Mouse (Mus musculus) intestine, embryonic 16.5 days (tissue): Measurements from ENCODE around the gene Sbpl. TPM values are rescaled to one million over a fixed set of nuclear protein-coding genes. Genes with fewer than 3 reads are reported as not detected.
"Not testable (repeated sequence)": the region's sequence is repeated elsewhere in the genome, so short reads cannot be mapped to it uniquely, and the experiment has no call there.

ENCODE experiments used
- ATAC-seq: fragments of 200-750 bp; cut with Nextera tagmentation; 2 replicates; pipeline ENCODE4 v1.8.0; 2017; ENCODE audit warnings: moderate TSS enrichment, moderate library complexity
- H3K27ac ChIP-seq: fragments of 300-500 bp; sonication (generic); 2 replicates; pipeline ENCODE4 v1.5.1; 2014; ENCODE audit warnings: mild to moderate bottlenecking, low read length
- H3K27me3 ChIP-seq: fragments of 300-500 bp; sonication (generic); replicated peaks from 2 replicates; pipeline ENCODE4 v1.6.1; 2014; ENCODE audit warnings: low read length, control low read depth, mixed read lengths; ENCODE audit not compliant: control insufficient read depth, insufficient read depth
- H3K36me3 ChIP-seq: fragments of 300-500 bp; sonication (generic); 2 replicates; pipeline ENCODE4 v1.6.1; 2014; ENCODE audit warnings: low read length, control low read depth; ENCODE audit not compliant: control insufficient read depth, insufficient read depth
- H3K4me1 ChIP-seq: fragments of 300-500 bp; sonication (generic); 2 replicates; pipeline ENCODE4 v1.6.1; 2014; ENCODE audit warnings: low read length, control low read depth, mixed read lengths; ENCODE audit not compliant: control insufficient read depth, insufficient read depth
- H3K4me2 ChIP-seq: fragments of 300-500 bp; sonication (generic); 2 replicates; pipeline ENCODE4 v1.6.1; 2014; ENCODE audit warnings: low read depth, low read length, control low read depth
- H3K4me3 ChIP-seq: fragments of 300-500 bp; sonication (generic); 2 replicates; pipeline ENCODE4 v1.5.1; 2014; ENCODE audit warnings: mild to moderate bottlenecking, low read length
- H3K9ac ChIP-seq: fragments of 300-500 bp; sonication (generic); 2 replicates; pipeline ENCODE4 v1.6.1; 2014; ENCODE audit warnings: low read depth, low read length
- H3K9me3 ChIP-seq: fragments of 300-500 bp; sonication (generic); 2 replicates; pipeline ENCODE4 v1.6.1; 2016; ENCODE audit warnings: low read length, control low read depth; ENCODE audit not compliant: control insufficient read depth
- WGBS: fragments of 180-500 bp; shearing (Covaris S2); extraction: QIAGEN DNeasy Blood & Tissue Kit; methylation state at CpG from one replicate; pipeline ENCODE4 v1.1.7; 2014; 5-methylcytosine and 5-hydroxymethylcytosine counted together
- polyA plus RNA-seq: library from polyadenylated mRNA; unstranded; fragments of >200 nt; fragmentation: Nextera tagmentation; extraction: Ambion mirVana; gene quantifications from 2 replicates; pipeline ENCODE4 v1.2.1, GENCODE M21; 2015

Gene Sbpl
- polyA plus RNA-seq, 1 experiment from 2014 or later: not detected

DNA sequence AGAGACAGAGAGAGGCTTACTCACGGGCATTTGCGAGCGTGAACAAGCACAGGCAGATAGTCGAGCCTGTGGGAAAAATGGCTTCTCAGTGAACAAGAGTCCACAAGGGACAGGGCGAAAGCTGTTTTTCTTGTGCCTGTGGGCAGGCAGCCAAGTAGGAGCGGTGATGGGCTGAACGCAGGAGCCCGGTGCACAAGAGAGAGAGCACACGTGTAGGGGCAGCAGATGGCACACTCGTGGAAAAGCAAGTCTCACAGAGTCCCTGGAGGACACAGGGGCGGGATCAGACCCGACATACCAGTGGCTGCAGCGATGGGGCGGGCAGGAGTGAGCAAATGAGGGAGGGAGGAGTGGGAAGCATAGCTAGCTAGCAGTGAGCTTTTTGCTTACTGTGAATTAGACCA lies 30.0 kb downstream of the Sbpl start:
- ATAC-seq: peak; percentile 87
- Histone ChIP-seq H3K4me2 (peak overlapping the region; percentile 94), H3K27me3 (no peaks in the 10 kb centered on the region), H3K9ac (peak overlapping the region; percentile 77), H3K27ac (peak overlapping the region; percentile 96), H3K4me3 (peak overlapping the region; percentile 55), H3K4me1 (peaks cover 8% of the 10 kb centered on the region), H3K36me3 (no peaks in the 10 kb centered on the region), H3K9me3 (no peaks in the 10 kb centered on the region)
- WGBS: under 1% methylated on average over 14 of the region's 14 CpGs

- Histone ChIP-seq H3K9me3 (no peaks in the 10 kb centered on the region), H3K4me3 (peak overlapping the region; percentile 55), H3K27ac (peak overlapping the region; percentile 96), H3K9ac (peak overlapping the region; percentile 77), H3K27me3 (no peaks in the 10 kb centered on the region), H3K36me3 (no peaks in the 10 kb centered on the region), H3K4me2 (peak overlapping the region; percentile 94), H3K4me1 (peaks cover 8% of the 10 kb centered on the region)
- WGBS: under 1% methylated on average over 29 of the region's 29 CpGs
- peak; percentile 99 for ATAC-seq
Measured at GRCm38 (mm10) chr17:23924531-23925007, 30.5 kb downstream of the Sbpl start.

DNA sequence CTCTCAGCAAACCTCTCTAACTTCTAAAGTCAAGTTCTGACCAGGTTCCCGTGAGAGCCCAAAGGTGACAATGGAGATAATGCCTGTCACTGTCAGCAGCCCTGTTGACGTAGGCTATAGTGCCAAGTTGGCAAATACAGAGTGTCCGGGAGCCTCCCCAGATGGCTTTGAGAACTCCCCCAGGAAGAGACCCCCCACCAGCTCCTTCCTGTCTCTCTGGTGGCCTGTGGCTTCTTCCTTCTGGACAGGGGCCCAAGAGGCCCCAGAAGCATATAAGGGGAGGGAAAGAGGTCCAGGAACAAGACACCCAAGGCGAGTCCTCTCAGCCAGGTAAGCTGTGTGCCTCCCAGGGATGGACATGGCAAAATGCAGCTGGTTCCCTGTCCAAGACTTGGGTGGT lies 37.9 kb downstream of the Sbpl start, which contains the start of gene Dcpp3:
Gene Dcpp3 (plus strand): TSS at position 301 of the 400 bp plus-strand sequence.
- not testable (repeated sequence) for H3K36me3 ChIP-seq, H3K9me3 ChIP-seq
- 54% methylated on average over 4 of the region's 4 CpGs for WGBS

More for the DNA sequence above, 37.9 kb downstream of the Sbpl start, which contains the start of gene Dcpp3:
- not testable (repeated sequence) for H3K27me3 ChIP-seq, H3K9ac ChIP-seq, H3K27ac ChIP-seq, H3K4me3 ChIP-seq, ATAC-seq, H3K4me1 ChIP-seq, H3K4me2 ChIP-seq

Other genes starting within 250 kb of the Sbpl start
- gene 1520401A03Rik, start 232.5 kb downstream of the Sbpl start, polyA plus RNA-seq: not detected in 2 replicates
- 36.9 and 44.6 TPM in 2 replicates for gene Pkmyt1, start 228.9 kb downstream of the Sbpl start, polyA plus RNA-seq
- gene Paqr4, start 214.4 kb downstream of the Sbpl start, polyA plus RNA-seq: 23.5 and 25.3 TPM in 2 replicates
- gene Kremen2, start 209.4 kb downstream of the Sbpl start, polyA plus RNA-seq: 0.44 and 0.51 TPM in 2 replicates
- 44.5 and 44.9 TPM in 2 replicates for gene Flywch1, start 183.7 kb downstream of the Sbpl start, polyA plus RNA-seq
- gene Flywch2, start 169.2 kb downstream of the Sbpl start, polyA plus RNA-seq: 9.8 and 14.9 TPM in 2 replicates
- 319 and 373 TPM in 2 replicates for gene Srrm2, start 164.7 kb downstream of the Sbpl start, polyA plus RNA-seq
- gene Elob, start 126.1 kb downstream of the Sbpl start, polyA plus RNA-seq: 836 and 930 TPM in 2 replicates
- gene Prss33, start 119.2 kb downstream of the Sbpl start, polyA plus RNA-seq: 0.17 TPM in 1 of 2 replicates, not detected in the other
- gene Prss32, start 111.4 kb downstream of the Sbpl start, polyA plus RNA-seq: 11.8 and 14.5 TPM in 2 replicates
- gene Prss41, start 111.1 kb downstream of the Sbpl start, polyA plus RNA-seq: 2.7 and 3.4 TPM in 2 replicates
- not detected in 2 replicates for gene Prss21, start 87.2 kb downstream of the Sbpl start, polyA plus RNA-seq
- gene Dcpp1, start 74.4 kb downstream of the Sbpl start, polyA plus RNA-seq: not detected in 2 replicates
- not detected in 2 replicates for gene Dcpp2, start 74.4 kb downstream of the Sbpl start, polyA plus RNA-seq
- not detected in 2 replicates for gene Dcpp3, start 37.8 kb downstream of the Sbpl start, polyA plus RNA-seq
- gene Sbp, start 13.6 kb downstream of the Sbpl start, polyA plus RNA-seq: not detected in 2 replicates
- gene Prss30, start 25.3 kb upstream of the Sbpl start, polyA plus RNA-seq: 3.2 and 4.3 TPM in 2 replicates
- 0.13 and 0.26 TPM in 2 replicates for gene Prss22, start 42.8 kb upstream of the Sbpl start, polyA plus RNA-seq
- gene Prss27, start 82.9 kb upstream of the Sbpl start, polyA plus RNA-seq: 0.11 and 0.17 TPM in 2 replicates
- gene Kctd5, start 118.2 kb upstream of the Sbpl start, polyA plus RNA-seq: 69.7 and 70.0 TPM in 2 replicates
- gene Pdpk1, start 195.7 kb upstream of the Sbpl start, polyA plus RNA-seq: 35.9 and 36.8 TPM in 2 replicates
- 58.9 and 75.9 TPM in 2 replicates for gene Amdhd2, start 208.5 kb upstream of the Sbpl start, polyA plus RNA-seq
- gene Atp6v0c, start 214.4 kb upstream of the Sbpl start, polyA plus RNA-seq: 783 and 890 TPM in 2 replicates